Mouse (Mus musculus) G1E (cell line): ENCODE data around the gene Batf2. TPM values are rescaled to one million over a fixed set of nuclear protein-coding genes. Genes with fewer than 3 reads are reported as not detected.
A peak's percentile ranks its signal among the peaks of the same experiment; 100 is the strongest.
"Not testable (repeated sequence)": the region's sequence is repeated elsewhere in the genome, so short reads cannot be mapped to it uniquely, and the experiment has no call there.

Experiments used
- ATAC-seq: 2 replicates; pipeline ENCODE4 v1.8.0; 2016; ENCODE audit warnings: mild to moderate bottlenecking; ENCODE audit not compliant: insufficient number of reproducible peaks, poor library complexity, low FRiP score, severe bottlenecking; ENCODE audit errors: extremely low read depth
- DNase-seq: peaks from one replicate; pipeline ENCODE4 v3.0.0; 2012; ENCODE audit warnings: low spot score
- H3K27me3 ChIP-seq: 2 replicates; pipeline ENCODE4 v1.6.1; 2012; ENCODE audit warnings: mild to moderate bottlenecking, low read length, inconsistent platforms; ENCODE audit not compliant: insufficient read depth
- H3K36me3 ChIP-seq: replicated peaks from 2 replicates; pipeline ENCODE3; 2012; ENCODE audit warnings: mild to moderate bottlenecking, inconsistent platforms
- H3K4me1 ChIP-seq: 2 replicates; pipeline ENCODE4 v1.6.1; 2012; ENCODE audit warnings: low read depth, low read length, inconsistent platforms, mixed read lengths; ENCODE audit not compliant: insufficient read depth
- H3K4me3 ChIP-seq: 2 replicates; pipeline ENCODE4 v1.5.1; 2012; ENCODE audit warnings: low read depth, mild to moderate bottlenecking, inconsistent platforms, low read length, moderate library complexity, mixed read lengths
- H3K9me3 ChIP-seq: replicated peaks from 2 replicates; pipeline ENCODE4 v1.6.1; 2012; ENCODE audit warnings: inconsistent platforms
- CTCF ChIP-seq: IDR thresholded peaks from 2 replicates; pipeline ENCODE4 v1.5.1; 2012; ENCODE audit warnings: low read depth, low read length, inconsistent platforms, mixed read lengths
- GATA1 ChIP-seq: IDR thresholded peaks from 2 replicates; pipeline ENCODE4 v1.6.1; 2012; ENCODE audit warnings: borderline replicate concordance, low read length, inconsistent platforms, mixed read lengths
- GATA2 ChIP-seq: IDR thresholded peaks from 2 replicates; pipeline ENCODE4 v1.6.1; 2012; ENCODE audit warnings: low read depth, low read length, inconsistent platforms, borderline replicate concordance
- POLR2AphosphoS5 ChIP-seq: IDR thresholded peaks from 2 replicates; pipeline ENCODE4 v1.6.1; 2012; ENCODE audit warnings: low read depth, low read length, inconsistent platforms; ENCODE audit not compliant: insufficient replicate concordance
- TAL1 ChIP-seq: conservative IDR thresholded peaks from 2 replicates; pipeline ENCODE4 v1.6.1; 2012; ENCODE audit warnings: low read depth, low read length, inconsistent platforms, mixed read lengths
- polyA plus RNA-seq: library from polyadenylated mRNA; stranded (reverse); fragments of >175 nt; gene quantifications from 2 replicates; pipeline ENCODE4 v1.2.3, GENCODE M21; 2012
- total RNA-seq, 2 experiments: library from RNA; stranded (forward) in 1 of 2; stranded (reverse) in 1 of 2; fragments of 200-1000 nt in 1 of 2; fragments of >200 nt in 1 of 2; fragmentation: Nextera tagmentation in 1 of 2; gene quantifications; 2 replicates each; pipeline ENCODE4 v1.2.3; 2014 to 2017

Gene Batf2
- total and polyA plus RNA-seq, 3 experiments = 0.33 TPM; not detected in 2

GRCm38 (mm10) chr19:6121761-6122160 lies 19.0 kb upstream of the Batf2 start:
- ATAC-seq (no peak), DNase-seq (no peak)
- H3K9me3 ChIP-seq = no peaks in the 10 kb centered on the region
- no peaks in the 10 kb centered on the region for H3K27me3 ChIP-seq
- TF ChIP-seq TAL1 = no peak
- TF ChIP-seq GATA2 = no peak
- no peak for TF ChIP-seq GATA1
- TF ChIP-seq POLR2AphosphoS5 = no peak
- no peak for TF ChIP-seq CTCF
- H3K36me3 ChIP-seq = peaks cover 52% of the 10 kb centered on the region
- H3K4me1 ChIP-seq = peaks cover 26% of the 10 kb centered on the region
- H3K4me3 ChIP-seq = no peak overlapping the region

GRCm38 (mm10) chr19:6123330-6123729 lies 17.5 kb upstream of the Batf2 start:
- Histone ChIP-seq H3K36me3 (peaks cover 50% of the 10 kb centered on the region), H3K4me1 (peaks cover 30% of the 10 kb centered on the region)

GRCm38 (mm10) chr19:6124898-6125297 lies 15.9 kb upstream of the Batf2 start:
- no peak for ATAC-seq
- H3K4me1 ChIP-seq = peaks cover 29% of the 10 kb centered on the region

More at GRCm38 (mm10) chr19:6123330-6123729, 17.5 kb upstream of the Batf2 start:
- DNase-seq (no peak), ATAC-seq (no peak)
- Histone ChIP-seq H3K27me3 (no peaks in the 10 kb centered on the region), H3K9me3 (no peaks in the 10 kb centered on the region), H3K4me3 (no peak overlapping the region)
- TF ChIP-seq POLR2AphosphoS5 (no peak), CTCF (no peak), GATA2 (no peak), GATA1 (no peak), TAL1 (no peak)

GRCm38 (mm10) chr19:6126289-6126688 lies 14.5 kb upstream of the Batf2 start:
- H3K27me3 ChIP-seq = no peaks in the 10 kb centered on the region
- no peak overlapping the region for H3K4me3 ChIP-seq
- TF ChIP-seq GATA1 (no peak), GATA2 (no peak), CTCF (peak; percentile 45; the same call in 1 of the 2 replicates)
- H3K36me3 ChIP-seq = peaks cover 30% of the 10 kb centered on the region
- peaks cover 37% of the 10 kb centered on the region for H3K4me1 ChIP-seq
- ATAC-seq (no peak), DNase-seq (no peak)
- no peaks in the 10 kb centered on the region for H3K9me3 ChIP-seq

More at GRCm38 (mm10) chr19:6124898-6125297, 15.9 kb upstream of the Batf2 start:
- no peaks in the 10 kb centered on the region for H3K9me3 ChIP-seq
- peaks cover 44% of the 10 kb centered on the region for H3K36me3 ChIP-seq
- no peak overlapping the region for H3K4me3 ChIP-seq
- TF ChIP-seq POLR2AphosphoS5 (no peak), GATA2 (no peak), CTCF (no peak), TAL1 (no peak), GATA1 (no peak)
- H3K27me3 ChIP-seq = no peaks in the 10 kb centered on the region
- no peak for DNase-seq

- no peak for TF ChIP-seq TAL1
- no peak for TF ChIP-seq GATA1
- TF ChIP-seq CTCF = no peak
- TF ChIP-seq GATA2 = no peak
- TF ChIP-seq POLR2AphosphoS5 = no peak
- Histone ChIP-seq H3K4me1 (peaks cover 41% of the 10 kb centered on the region), H3K27me3 (no peaks in the 10 kb centered on the region), H3K9me3 (no peaks in the 10 kb centered on the region), H3K4me3 (peak overlapping the region; percentile 72), H3K36me3 (peaks cover 27% of the 10 kb centered on the region)
- no peak for ATAC-seq
- no peak for DNase-seq
These were observed 13.8 kb upstream of the Batf2 start for GRCm38 (mm10) chr19:6126789-6127580.

GRCm38 (mm10) chr19:6127760-6128341 lies 12.9 kb upstream of the Batf2 start, which contains the start of gene Snx15:
Gene Snx15 (minus strand): TSS chr19:6128304.
- no peaks in the 10 kb centered on the region for H3K9me3 ChIP-seq
- DNase-seq = peak; percentile 86
- ATAC-seq = peak; percentile 83
- H3K27me3 ChIP-seq = no peaks in the 10 kb centered on the region
- peaks cover 50% of the 10 kb centered on the region for H3K4me1 ChIP-seq
- peaks cover 20% of the 10 kb centered on the region for H3K36me3 ChIP-seq
- peak within 1 kb of the TSS; percentile 72 for H3K4me3 ChIP-seq
- TF ChIP-seq CTCF (no peak), TAL1 (no peak), GATA1 (no peak), POLR2AphosphoS5 (no peak)

- H3K27me3 ChIP-seq, ATAC-seq, H3K9me3 ChIP-seq, DNase-seq, H3K4me3 ChIP-seq: not testable (repeated sequence)
- H3K4me1 ChIP-seq = peaks cover 54% of the 10 kb centered on the region
- H3K36me3 ChIP-seq = peaks cover 30% of the 10 kb centered on the region
These were observed 10.2 kb upstream of the Batf2 start for GRCm38 (mm10) chr19:6130414-6131128.
